Mouse (Mus musculus): ENCODE results near the gene Clspn. TPM values are rescaled to one million over a fixed set of nuclear protein-coding genes. Genes with fewer than 3 reads are reported as not detected.
A peak's percentile ranks its signal among the peaks of the same experiment; 100 is the strongest.

The Clspn gene
- polyA plus RNA-seq, 1 experiment from 2014 or later = 6.5 TPM

DNA sequence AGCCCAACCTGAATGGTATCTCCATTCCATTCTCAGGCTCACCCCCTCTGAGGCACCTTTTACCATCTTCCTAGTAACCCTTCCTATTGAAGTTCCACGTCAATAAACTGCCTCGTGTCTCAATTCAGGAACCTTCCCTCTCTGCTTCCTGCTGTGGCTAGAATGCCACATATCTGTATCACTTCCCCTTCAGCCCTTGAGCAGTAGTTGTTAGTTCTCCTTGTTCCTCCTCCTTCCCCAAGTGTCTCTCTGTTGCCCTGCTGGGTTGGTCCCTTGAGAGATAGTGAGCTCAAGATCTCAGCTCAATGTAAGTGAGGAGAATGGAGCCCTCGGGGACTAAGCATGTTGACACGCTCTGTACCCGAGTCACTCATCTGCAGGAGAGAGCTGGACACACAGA is 19.9 kb upstream of the Clspn start:
- Histone ChIP-seq H3K9ac (no peak overlapping the region), H3K36me3 (no peaks in the 10 kb centered on the region), H3K4me1 (replicated peaks) (peaks cover 13% of the 10 kb centered on the region), H3K27me3 (0 out of 2 replicates have a peak, but pooled peaks cover 5% of the 10 kb centered on the region), H3K4me3 (no peak overlapping the region), H3K4me2 (no peak overlapping the region), H3K9me3 (no peaks in the 10 kb centered on the region), H3K27ac (replicated peaks) (no peak overlapping the region)
- 57% methylated on average over 5 of the region's 5 CpGs for WGBS
- no peak for ATAC-seq (ENCODE audit: low read depth)

DNA sequence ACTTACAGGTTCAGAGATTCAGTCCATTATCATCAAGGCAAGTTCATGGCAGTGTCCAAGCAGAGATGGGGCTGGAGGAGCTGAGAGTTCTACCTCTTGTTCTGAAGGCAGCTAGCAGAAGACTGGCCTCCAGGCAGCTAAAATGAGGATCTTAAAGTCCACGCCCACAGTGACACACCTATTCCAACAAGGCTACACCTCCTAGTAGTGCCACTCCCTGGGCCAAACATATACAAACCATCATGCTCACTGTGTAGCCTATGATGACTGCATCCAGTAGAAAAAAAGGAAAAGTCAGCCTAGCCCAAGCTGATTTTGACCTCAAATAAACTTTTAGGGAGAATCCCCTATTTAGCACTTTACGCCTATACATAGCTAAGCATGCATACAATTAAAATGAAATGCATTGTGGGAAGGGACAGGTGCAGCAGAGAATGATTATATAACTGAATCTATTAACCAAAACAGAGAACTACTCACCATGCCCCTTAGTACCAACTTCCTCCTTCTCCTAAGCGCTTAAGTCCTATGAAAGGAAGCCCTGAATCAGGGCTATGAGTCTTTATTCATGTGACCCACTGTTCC is 16.2 kb upstream of the Clspn start:
- no peak overlapping the region for H3K27ac ChIP-seq (replicated peaks)
- H3K4me2 ChIP-seq = no peak overlapping the region
- H3K27me3 ChIP-seq = no peaks in the 10 kb centered on the region
- no peaks in the 10 kb centered on the region for H3K4me1 ChIP-seq (replicated peaks)
- no peak for ATAC-seq (ENCODE audit: low read depth)
- no peaks in the 10 kb centered on the region for H3K36me3 ChIP-seq
- H3K4me3 ChIP-seq = no peak overlapping the region
- H3K9ac ChIP-seq = no peak overlapping the region
- WGBS = 82% methylated on average over 3 of the region's 3 CpGs
- no peaks in the 10 kb centered on the region for H3K9me3 ChIP-seq

DNA sequence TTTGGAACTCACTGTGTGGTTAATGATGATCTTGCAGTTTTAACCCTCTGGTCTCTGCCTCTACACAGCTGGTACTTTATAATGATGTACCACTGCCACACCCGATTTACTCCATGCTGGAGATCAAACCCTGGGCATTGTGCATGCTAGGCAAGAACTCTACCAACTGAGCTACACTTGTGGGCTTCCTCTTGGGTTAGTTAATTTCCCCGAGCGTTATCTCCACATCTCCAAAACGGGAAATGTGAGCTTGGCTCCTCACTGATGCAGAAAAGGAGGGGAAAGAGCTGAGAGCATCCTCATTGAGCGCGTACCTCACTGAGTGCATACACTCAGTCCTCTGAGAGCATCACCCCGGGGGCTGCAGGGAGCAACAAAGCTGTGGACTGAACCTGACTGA is 13.9 kb upstream of the Clspn start:
- Histone ChIP-seq H3K9me3 (no peaks in the 10 kb centered on the region), H3K27me3 (no peaks in the 10 kb centered on the region), H3K27ac (replicated peaks) (no peak overlapping the region), H3K4me3 (no peak overlapping the region), H3K4me2 (no peak overlapping the region), H3K4me1 (replicated peaks) (no peaks in the 10 kb centered on the region), H3K9ac (no peak overlapping the region), H3K36me3 (no peaks in the 10 kb centered on the region)
- ATAC-seq (ENCODE audit: low read depth) = no peak
- 79% methylated on average over 7 of the region's 7 CpGs for WGBS

DNA sequence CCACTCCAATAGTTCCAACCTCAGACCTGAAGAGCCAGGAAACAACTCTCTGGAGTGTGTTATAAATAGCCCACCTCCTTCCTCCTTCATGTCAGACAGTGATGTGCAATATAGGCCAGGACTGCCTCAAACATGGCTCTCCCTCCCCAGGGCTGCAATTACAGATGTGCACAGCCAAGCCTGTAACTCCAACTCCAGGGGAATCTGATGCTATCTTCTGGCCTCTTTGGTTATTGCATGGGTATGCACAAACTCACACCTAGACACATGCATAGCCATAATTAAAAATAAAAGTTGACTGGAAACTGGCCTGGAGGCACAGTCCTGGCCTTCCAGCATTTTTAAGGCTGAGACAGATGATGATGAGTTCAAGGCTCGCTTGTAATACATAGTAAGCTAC is 11.7 kb upstream of the Clspn start:
- H3K4me2 ChIP-seq = no peak overlapping the region
- H3K4me1 ChIP-seq (replicated peaks) = no peaks in the 10 kb centered on the region
- no peaks in the 10 kb centered on the region for H3K36me3 ChIP-seq
- no peak overlapping the region for H3K9ac ChIP-seq
- H3K9me3 ChIP-seq = no peaks in the 10 kb centered on the region
- H3K27me3 ChIP-seq = no peaks in the 10 kb centered on the region
- no peak overlapping the region for H3K4me3 ChIP-seq
- no peak for ATAC-seq (ENCODE audit: low read depth)
- WGBS = 71% methylated on average over 1 of the region's 1 CpGs
- H3K27ac ChIP-seq (replicated peaks) = no peak overlapping the region

DNA sequence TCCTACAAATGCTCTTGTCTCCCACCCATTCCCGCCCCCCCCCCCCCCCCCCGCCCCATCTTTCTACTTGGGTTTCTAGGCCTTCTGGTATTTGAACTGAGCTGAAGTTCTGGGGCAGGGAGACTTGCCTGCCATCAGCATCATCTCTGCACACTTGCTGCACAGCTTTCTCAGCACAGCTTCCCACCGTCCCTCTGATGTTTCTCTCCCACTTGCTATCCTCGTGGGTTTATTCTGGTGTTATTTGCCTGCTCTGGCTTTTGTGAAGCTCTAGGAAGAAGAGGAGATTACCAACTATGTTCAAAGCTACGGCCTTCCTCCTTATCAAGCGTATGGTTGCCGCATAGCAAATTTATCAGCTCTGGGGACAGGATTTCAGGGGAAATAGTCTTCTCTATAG is 11.0 kb upstream of the Clspn start:
- WGBS = 74% methylated on average over 7 of the region's 7 CpGs
- ATAC-seq (ENCODE audit: low read depth) = no peak
- Histone ChIP-seq H3K4me1 (replicated peaks) (no peaks in the 10 kb centered on the region), H3K4me3 (no peak overlapping the region), H3K9ac (no peak overlapping the region), H3K4me2 (no peak overlapping the region), H3K27ac (replicated peaks) (no peak overlapping the region), H3K36me3 (no peaks in the 10 kb centered on the region), H3K27me3 (no peaks in the 10 kb centered on the region), H3K9me3 (no peaks in the 10 kb centered on the region)

DNA sequence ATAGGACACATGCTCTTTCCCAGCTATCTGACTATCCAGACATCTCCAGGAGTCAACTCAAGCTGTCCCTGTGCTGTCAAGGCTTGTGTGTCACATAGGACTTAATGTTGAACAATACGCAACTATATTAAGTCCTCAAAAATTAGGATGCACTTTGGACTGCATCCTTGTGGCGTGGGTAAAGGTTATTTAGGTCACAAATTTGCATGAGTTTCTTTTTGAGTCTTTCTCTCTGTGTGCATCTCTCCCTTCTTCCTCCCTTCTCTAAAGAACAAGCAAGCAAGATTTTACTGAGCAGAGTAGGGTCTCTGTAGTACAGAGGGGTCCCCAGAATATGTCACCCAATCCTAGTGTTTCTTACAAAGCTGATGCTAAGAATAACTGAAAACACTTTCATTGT is 10.6 kb upstream of the Clspn start:
- no peak overlapping the region for H3K9ac ChIP-seq
- no peaks in the 10 kb centered on the region for H3K4me1 ChIP-seq (replicated peaks)
- no peak overlapping the region for H3K4me3 ChIP-seq
- ATAC-seq (ENCODE audit: low read depth) = no peak
- H3K4me2 ChIP-seq = no peak overlapping the region
- no peaks in the 10 kb centered on the region for H3K36me3 ChIP-seq
- H3K9me3 ChIP-seq = no peaks in the 10 kb centered on the region
- H3K27me3 ChIP-seq = no peaks in the 10 kb centered on the region
- 86% methylated on average over 2 of the region's 2 CpGs for WGBS
- no peak overlapping the region for H3K27ac ChIP-seq (replicated peaks)

DNA sequence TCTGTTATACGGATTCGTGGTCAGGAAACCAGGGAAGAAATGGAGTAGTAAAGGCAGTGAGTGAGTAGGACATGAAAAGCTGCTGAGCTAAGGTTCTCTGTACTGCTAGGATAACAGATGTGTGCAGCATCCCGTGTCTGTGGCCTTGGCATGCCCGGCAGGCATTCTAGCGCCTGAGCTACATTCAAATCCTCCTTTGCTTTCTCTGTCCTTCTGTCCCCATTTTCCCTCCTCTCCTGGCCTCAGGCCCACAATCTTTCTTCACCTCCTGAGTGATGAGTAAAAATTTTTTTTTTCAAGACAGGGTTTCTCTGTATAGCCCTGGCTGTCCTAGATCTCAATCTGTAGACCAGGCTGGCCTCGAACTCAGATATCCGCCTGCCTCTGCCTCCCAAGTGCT is 4.6 kb upstream of the Clspn start:
- peaks cover 6% of the 10 kb centered on the region for H3K4me1 ChIP-seq (replicated peaks)
- H3K27ac ChIP-seq (replicated peaks) = no peak overlapping the region
- H3K4me2 ChIP-seq = no peak overlapping the region
- H3K36me3 ChIP-seq = no peaks in the 10 kb centered on the region
- WGBS = 76% methylated on average over 7 of the region's 7 CpGs
- no peak overlapping the region for H3K4me3 ChIP-seq
- 0 out of 2 replicates have a peak overlapping the region, but pooled peaks have one; percentile 17 for H3K9ac ChIP-seq
- H3K9me3 ChIP-seq = no peaks in the 10 kb centered on the region
- no peaks in the 10 kb centered on the region for H3K27me3 ChIP-seq
- no peak for ATAC-seq (ENCODE audit: low read depth)

DNA sequence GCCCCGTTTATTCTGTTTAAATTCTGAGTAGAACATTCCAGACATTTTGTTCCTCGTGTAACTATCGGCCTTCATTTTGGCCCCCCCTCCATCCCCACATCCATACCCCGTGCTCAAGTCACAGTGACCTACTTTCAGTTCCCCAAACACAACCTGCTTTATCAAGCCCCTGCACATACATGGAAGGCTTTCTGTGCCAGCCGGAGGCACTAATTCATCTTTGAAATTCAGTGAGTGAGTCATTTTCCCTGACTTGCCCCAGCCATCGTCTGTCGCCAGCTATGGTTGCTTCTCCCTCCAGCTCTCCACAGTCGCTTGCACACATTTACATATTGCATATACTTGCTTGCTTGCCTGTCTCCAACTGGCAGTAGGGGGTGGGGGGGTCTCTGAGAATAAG is 3.6 kb upstream of the Clspn start:
- ATAC-seq (ENCODE audit: low read depth) = no peak
- H3K36me3 ChIP-seq = no peaks in the 10 kb centered on the region
- WGBS = 67% methylated on average over 8 of the region's 8 CpGs
- H3K9me3 ChIP-seq = no peaks in the 10 kb centered on the region
- H3K4me2 ChIP-seq = no peak overlapping the region
- no peak overlapping the region for H3K9ac ChIP-seq
- peaks cover 11% of the 10 kb centered on the region for H3K4me1 ChIP-seq (replicated peaks)
- H3K27me3 ChIP-seq = no peaks in the 10 kb centered on the region
- no peak overlapping the region for H3K27ac ChIP-seq (replicated peaks)
- H3K4me3 ChIP-seq = no peak overlapping the region

DNA sequence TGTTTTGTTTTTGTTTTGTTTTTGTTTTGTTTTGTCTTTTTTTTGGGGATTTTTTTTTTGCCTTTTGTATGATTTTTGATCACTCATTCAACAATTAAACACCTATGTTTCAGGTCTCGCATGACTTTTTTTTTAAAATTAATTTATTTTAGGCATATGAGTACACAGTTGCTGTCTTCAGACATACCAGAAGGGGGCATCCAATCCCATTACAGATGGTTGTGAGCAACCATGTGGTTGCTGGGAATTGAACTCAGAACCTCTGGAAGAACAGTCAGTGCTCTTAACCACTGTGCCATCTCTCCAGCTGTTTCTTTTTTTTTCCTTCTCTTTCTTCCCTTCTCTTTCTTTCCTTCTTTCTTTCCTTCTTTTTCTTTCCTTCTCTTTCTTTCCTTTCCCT is 3.0 kb upstream of the Clspn start:
- Histone ChIP-seq H3K36me3 (no peaks in the 10 kb centered on the region), H3K9me3 (no peaks in the 10 kb centered on the region), H3K4me2 (no peak overlapping the region), H3K27ac (replicated peaks) (no peak overlapping the region), H3K9ac (no peak overlapping the region), H3K4me3 (no peak overlapping the region), H3K4me1 (replicated peaks) (peaks cover 11% of the 10 kb centered on the region), H3K27me3 (no peaks in the 10 kb centered on the region)
- 85% methylated on average over 1 of the region's 1 CpGs for WGBS
- no peak for ATAC-seq (ENCODE audit: low read depth)

DNA sequence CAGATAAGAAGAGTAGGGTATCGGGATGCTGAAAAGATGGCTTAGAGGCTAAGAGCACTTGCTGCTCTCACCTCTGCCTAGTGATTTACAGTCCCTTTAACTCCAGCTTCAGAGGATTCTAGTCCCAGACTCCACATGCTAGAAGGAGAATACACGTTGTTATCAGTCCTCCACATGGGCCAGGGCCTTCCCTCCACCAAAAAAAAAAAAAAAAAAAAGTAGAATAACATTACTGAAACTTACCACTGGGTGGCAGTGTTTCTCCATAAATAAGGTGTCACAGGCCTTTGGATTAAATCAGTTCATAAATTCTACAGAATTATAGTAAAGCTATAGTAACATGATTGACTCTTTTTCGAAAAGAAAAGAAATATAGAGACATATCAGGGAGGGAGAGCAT is 2.3 kb upstream of the Clspn start:
- H3K27me3 ChIP-seq = no peaks in the 10 kb centered on the region
- H3K9me3 ChIP-seq = no peaks in the 10 kb centered on the region
- H3K9ac ChIP-seq = no peak overlapping the region
- H3K4me3 ChIP-seq = no peak overlapping the region
- no peak overlapping the region for H3K27ac ChIP-seq (replicated peaks)
- 32% methylated on average over 3 of the region's 3 CpGs for WGBS
- no peaks in the 10 kb centered on the region for H3K36me3 ChIP-seq
- no peak overlapping the region for H3K4me2 ChIP-seq
- H3K4me1 ChIP-seq (replicated peaks) = peaks cover 11% of the 10 kb centered on the region
- ATAC-seq (ENCODE audit: low read depth) = no peak

DNA sequence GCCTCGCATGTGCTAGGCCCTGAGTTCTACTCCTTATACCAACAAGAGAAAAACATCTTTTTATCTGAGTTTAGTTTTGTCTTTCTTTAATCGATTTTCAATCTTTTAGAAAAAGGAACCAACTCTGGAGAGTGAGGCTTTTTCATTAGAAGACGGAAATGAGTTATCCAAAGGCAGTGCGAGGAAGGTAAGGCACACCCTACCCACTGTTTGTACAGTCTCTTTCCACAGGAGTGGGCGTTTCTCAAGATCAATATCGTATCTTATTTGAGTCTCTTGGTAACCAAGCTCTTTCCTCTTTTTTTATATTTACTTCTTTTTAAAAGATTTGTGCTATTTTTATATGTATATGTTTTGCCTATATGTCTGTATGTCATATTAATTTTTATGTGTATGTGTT is 7.1 kb downstream of the Clspn start:
- H3K27me3 ChIP-seq = no peaks in the 10 kb centered on the region
- H3K4me3 ChIP-seq = no peak overlapping the region
- H3K9me3 ChIP-seq = no peaks in the 10 kb centered on the region
- no peak overlapping the region for H3K4me2 ChIP-seq
- H3K36me3 ChIP-seq = peaks cover 8% of the 10 kb centered on the region
- WGBS = 92% methylated on average over 6 of the region's 6 CpGs
- no peaks in the 10 kb centered on the region for H3K4me1 ChIP-seq (replicated peaks)
- no peak overlapping the region for H3K9ac ChIP-seq
- no peak overlapping the region for H3K27ac ChIP-seq (replicated peaks)
- ATAC-seq (ENCODE audit: low read depth) = no peak

DNA sequence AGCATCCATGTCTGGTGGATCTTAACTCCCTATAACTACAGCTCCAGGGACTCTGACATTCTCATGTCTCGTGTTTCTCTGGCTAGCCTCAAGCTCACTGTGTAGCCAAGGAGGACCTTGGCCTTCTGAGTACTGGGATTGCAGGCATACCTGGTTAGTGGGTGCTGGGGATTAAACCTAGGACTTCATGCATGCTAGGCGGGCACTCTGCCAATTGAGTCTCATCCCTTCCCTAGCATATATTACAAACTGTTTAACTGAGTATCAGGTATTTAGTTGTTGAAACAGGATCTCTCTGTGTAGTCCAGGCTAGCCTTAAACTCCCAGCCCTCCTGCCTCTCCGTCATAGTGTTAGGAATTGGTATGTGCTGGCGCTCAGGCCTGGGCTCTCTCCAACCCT is 10.5 kb downstream of the Clspn start:
- WGBS = 96% methylated on average over 4 of the region's 4 CpGs
- Histone ChIP-seq H3K27ac (replicated peaks) (no peak overlapping the region), H3K4me2 (no peak overlapping the region), H3K9ac (no peak overlapping the region), H3K27me3 (no peaks in the 10 kb centered on the region), H3K9me3 (no peaks in the 10 kb centered on the region), H3K4me1 (replicated peaks) (no peaks in the 10 kb centered on the region), H3K4me3 (no peak overlapping the region), H3K36me3 (peaks cover 10% of the 10 kb centered on the region; the same call in 1 of the 2 replicates)
- no peak for ATAC-seq (ENCODE audit: low read depth)

DNA sequence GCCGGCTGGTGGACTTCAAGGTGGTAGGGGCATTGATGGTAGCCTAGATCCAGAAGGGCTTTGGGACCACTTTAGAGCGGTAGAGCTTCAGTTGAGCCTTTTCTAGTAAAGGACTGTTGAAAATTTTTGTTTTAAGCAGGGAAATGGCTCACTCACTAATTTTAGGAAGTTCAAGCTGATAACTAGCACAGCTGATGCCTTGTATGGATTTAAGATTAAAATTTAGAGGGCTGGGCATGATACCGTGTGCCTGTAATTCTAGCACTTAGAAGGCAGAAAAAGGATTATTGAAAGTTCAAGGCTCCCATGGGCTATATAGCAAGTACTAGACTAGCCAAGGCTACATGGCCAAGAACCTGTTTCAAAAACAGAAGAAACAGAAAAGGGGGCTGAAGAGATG is 13.0 kb downstream of the Clspn start:
- H3K4me1 ChIP-seq (replicated peaks) = no peaks in the 10 kb centered on the region
- WGBS = 98% methylated on average over 3 of the region's 3 CpGs

More for the DNA sequence above, 13.0 kb downstream of the Clspn start:
- Histone ChIP-seq H3K27ac (replicated peaks) (no peak overlapping the region), H3K9ac (no peak overlapping the region), H3K9me3 (no peaks in the 10 kb centered on the region), H3K4me3 (no peak overlapping the region), H3K27me3 (no peaks in the 10 kb centered on the region), H3K36me3 (peaks cover 32% of the 10 kb centered on the region), H3K4me2 (no peak overlapping the region)
- no peak for ATAC-seq (ENCODE audit: low read depth)
